Mouse (Mus musculus) heart, embryonic 16.5 days (tissue): ENCODE measurements around the gene Tmcc3. TPM values are rescaled to one million over a fixed set of nuclear protein-coding genes. Genes with fewer than 3 reads are reported as not detected.

Experiments
- ATAC-seq: fragments of 200-750 bp; cut with Nextera tagmentation; replicated peaks from 2 replicates; pipeline ENCODE4 v1.8.0; 2017; ENCODE audit warnings: moderate number of reproducible peaks; ENCODE audit not compliant: insufficient read depth, low FRiP score; ENCODE audit errors: extremely low read depth
- H3K27ac ChIP-seq: fragments of 300-500 bp; sonication (generic); 2 replicates; pipeline ENCODE4 v1.5.1; 2014; ENCODE audit warnings: mild to moderate bottlenecking, low read length, control low read depth, moderate library complexity
- H3K27me3 ChIP-seq: fragments of 300-500 bp; sonication (generic); 2 replicates; pipeline ENCODE4 v1.6.1; 2014; ENCODE audit warnings: low read length, mixed read lengths; ENCODE audit not compliant: control insufficient read depth, insufficient read depth
- H3K36me3 ChIP-seq: fragments of 300-500 bp; sonication (generic); 2 replicates; pipeline ENCODE4 v1.6.1; 2014; ENCODE audit not compliant: control insufficient read depth, insufficient read depth
- H3K4me1 ChIP-seq: fragments of 300-500 bp; sonication (generic); 2 replicates; pipeline ENCODE4 v1.6.1; 2014; ENCODE audit warnings: low read length, mixed read lengths; ENCODE audit not compliant: control insufficient read depth, insufficient read depth
- H3K4me2 ChIP-seq: fragments of 300-500 bp; sonication (generic); 2 replicates; pipeline ENCODE4 v1.6.1; 2014; ENCODE audit warnings: low read depth, mild to moderate bottlenecking, control low read depth, low read length
- H3K4me3 ChIP-seq: fragments of 300-500 bp; sonication (generic); 2 replicates; pipeline ENCODE4 v1.5.1; 2014; ENCODE audit warnings: mild to moderate bottlenecking, control low read depth, low read length
- H3K9ac ChIP-seq: fragments of 300-500 bp; sonication (generic); 2 replicates; pipeline ENCODE4 v1.6.1; 2014; ENCODE audit warnings: low read length, control low read depth
- H3K9me3 ChIP-seq: fragments of 300-500 bp; sonication (generic); replicated peaks from 2 replicates; pipeline ENCODE4 v1.6.1; 2016; ENCODE audit warnings: low read length; ENCODE audit not compliant: control insufficient read depth
- WGBS: fragments of 180-500 bp; shearing (Covaris S2); extraction: QIAGEN DNeasy Blood & Tissue Kit; methylation state at CpG from one replicate; pipeline ENCODE4 v1.1.7; 2014; 5-methylcytosine and 5-hydroxymethylcytosine counted together
- polyA plus RNA-seq: library from polyadenylated mRNA; unstranded; fragments of >200 nt; fragmentation: Nextera tagmentation; extraction: Ambion mirVana; gene quantifications from 2 replicates; pipeline ENCODE4 v1.2.1, GENCODE M21; 2015

Gene Tmcc3
- polyA plus RNA-seq, 1 experiment from 2014 or later, result 11.4 TPM

DNA sequence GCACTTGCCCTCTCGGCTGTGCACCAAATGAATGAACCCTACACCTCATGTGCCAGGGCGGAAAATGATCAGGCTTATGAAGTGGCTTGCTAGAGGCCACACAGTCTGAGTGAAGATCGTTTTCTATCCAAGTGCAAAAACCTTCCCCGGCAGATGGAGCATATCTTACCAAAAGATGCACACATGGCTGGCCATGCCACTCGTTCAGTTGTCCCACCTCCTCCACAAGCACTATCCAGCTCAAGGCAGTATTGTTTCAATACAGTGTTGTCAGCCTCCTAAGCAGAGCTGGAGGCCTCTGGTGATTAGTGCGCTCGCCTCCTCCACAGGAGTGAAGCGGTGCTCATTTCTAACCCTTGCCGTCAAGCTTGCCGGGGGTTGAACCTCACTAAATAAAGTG lies 66.1 kb downstream of the Tmcc3 start:
- peak overlapping the region; percentile 53 for H3K4me2 ChIP-seq
- peaks cover 5% of the 10 kb centered on the region for H3K9me3 ChIP-seq
- no peaks in the 10 kb centered on the region for H3K36me3 ChIP-seq
- peak overlapping the region; percentile 6; the same call in 1 of the 2 replicates for H3K9ac ChIP-seq
- no peak for ATAC-seq
- WGBS, result 63% methylated on average over 10 of the region's 10 CpGs
- peaks cover 2% of the 10 kb centered on the region; the same call in 1 of the 2 replicates for H3K4me1 ChIP-seq
- no peak overlapping the region for H3K27ac ChIP-seq
- H3K27me3 ChIP-seq, result no peaks in the 10 kb centered on the region
- H3K4me3 ChIP-seq, result peak overlapping the region; percentile 36

DNA sequence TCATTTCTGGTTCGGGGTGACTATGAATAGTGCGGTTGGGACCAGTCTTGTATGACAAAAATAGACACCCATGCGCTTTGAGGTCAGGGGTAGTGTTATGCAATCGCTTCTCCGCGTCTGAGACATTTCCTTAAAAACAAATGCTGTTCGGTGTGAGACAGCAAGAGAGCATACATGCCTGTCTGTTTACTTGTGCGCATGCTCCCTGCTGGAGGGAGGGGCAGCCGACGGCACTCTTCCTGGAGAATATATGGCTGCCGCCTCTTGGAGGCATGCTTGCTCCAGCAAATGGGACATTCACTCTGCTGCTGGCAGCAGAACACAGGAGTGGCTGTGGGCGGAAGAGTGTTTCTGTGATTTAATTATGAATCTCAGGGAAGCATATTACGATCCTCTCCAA lies 66.6 kb downstream of the Tmcc3 start:
- ATAC-seq, result peak; percentile 73
- H3K27me3 ChIP-seq, result no peaks in the 10 kb centered on the region

DNA sequence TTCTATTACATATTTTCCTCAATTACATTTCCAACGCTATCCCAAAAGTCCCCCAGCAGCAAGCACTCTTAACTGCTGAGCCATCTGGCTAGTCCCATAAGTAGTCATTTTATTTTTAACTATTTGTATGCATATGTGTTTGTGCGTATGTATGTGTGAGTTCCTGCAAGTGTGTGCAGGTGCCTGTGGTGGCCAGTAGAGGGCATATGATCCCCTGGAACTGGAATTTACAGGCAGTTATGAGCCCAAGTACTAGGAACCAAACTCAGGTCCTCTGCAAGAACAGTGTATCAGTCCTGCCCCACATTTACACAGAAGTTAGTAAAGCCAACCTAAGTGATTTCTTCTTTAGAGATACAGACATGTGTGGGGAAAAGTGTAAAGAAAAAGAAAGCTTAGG lies 68.3 kb downstream of the Tmcc3 start:
- no peak for ATAC-seq
- 92% methylated on average over 2 of the region's 2 CpGs for WGBS

More for the DNA sequence above, 66.6 kb downstream of the Tmcc3 start:
- 39% methylated on average over 13 of the region's 13 CpGs for WGBS
- no peak overlapping the region for H3K27ac ChIP-seq
- H3K9me3 ChIP-seq, result peaks cover 5% of the 10 kb centered on the region
- peaks cover 2% of the 10 kb centered on the region; the same call in 1 of the 2 replicates for H3K4me1 ChIP-seq
- H3K4me2 ChIP-seq, result peak overlapping the region; percentile 53
- H3K36me3 ChIP-seq, result no peaks in the 10 kb centered on the region
- peak overlapping the region; percentile 36 for H3K4me3 ChIP-seq
- H3K9ac ChIP-seq, result peak overlapping the region; percentile 6; the same call in 1 of the 2 replicates

DNA sequence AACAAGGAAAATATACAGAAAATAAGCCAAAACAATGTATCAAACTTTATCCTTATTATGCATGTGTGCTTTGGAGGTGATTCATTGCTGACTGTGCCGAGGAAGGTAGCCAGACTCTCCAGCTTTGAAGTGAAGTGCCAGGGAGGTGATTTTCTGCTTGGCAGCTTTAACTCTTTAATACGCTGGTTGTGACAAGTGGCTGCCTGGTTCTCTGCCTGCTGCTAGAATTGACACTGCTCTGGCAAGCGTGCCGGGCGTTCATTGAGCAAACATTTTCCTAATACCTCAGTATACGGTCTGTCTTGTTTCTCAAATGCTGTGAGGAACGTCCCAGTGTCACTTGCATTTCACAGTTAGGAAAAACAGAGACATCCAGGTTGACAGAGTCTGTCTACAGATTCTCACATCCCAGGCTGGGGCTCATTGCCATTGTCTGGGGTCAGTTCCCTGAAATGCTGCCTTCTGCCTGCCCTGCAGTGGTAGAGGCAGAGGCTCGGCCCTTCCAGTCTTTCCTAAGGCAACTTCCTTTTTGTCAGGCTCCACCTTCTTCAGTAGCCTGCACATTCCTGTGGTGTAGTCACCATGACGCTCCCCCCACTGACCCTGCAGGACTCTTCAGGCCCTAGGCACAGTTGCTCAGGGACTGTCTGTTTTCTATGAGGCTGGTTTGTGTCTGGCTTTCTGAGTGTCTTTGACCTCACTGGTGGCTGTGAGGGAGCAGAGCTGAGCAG lies 69.1 kb downstream of the Tmcc3 start:
- no peaks in the 10 kb centered on the region for H3K36me3 ChIP-seq
- H3K4me3 ChIP-seq, result no peak overlapping the region
- no peak overlapping the region for H3K4me2 ChIP-seq
- no peaks in the 10 kb centered on the region for H3K27me3 ChIP-seq
- no peak overlapping the region for H3K9ac ChIP-seq
- H3K9me3 ChIP-seq, result peaks cover 10% of the 10 kb centered on the region
- ATAC-seq, result no peak
- no peak overlapping the region for H3K27ac ChIP-seq
- WGBS, result 65% methylated on average over 9 of the region's 9 CpGs
- peaks cover 2% of the 10 kb centered on the region; the same call in 1 of the 2 replicates for H3K4me1 ChIP-seq

More for the DNA sequence above, 68.3 kb downstream of the Tmcc3 start:
- no peaks in the 10 kb centered on the region for H3K36me3 ChIP-seq
- peaks cover 5% of the 10 kb centered on the region for H3K9me3 ChIP-seq
- no peak overlapping the region for H3K27ac ChIP-seq
- H3K27me3 ChIP-seq, result no peaks in the 10 kb centered on the region
- no peak overlapping the region for H3K4me3 ChIP-seq
- H3K9ac ChIP-seq, result no peak overlapping the region
- no peak overlapping the region for H3K4me2 ChIP-seq
- peaks cover 2% of the 10 kb centered on the region; the same call in 1 of the 2 replicates for H3K4me1 ChIP-seq

DNA sequence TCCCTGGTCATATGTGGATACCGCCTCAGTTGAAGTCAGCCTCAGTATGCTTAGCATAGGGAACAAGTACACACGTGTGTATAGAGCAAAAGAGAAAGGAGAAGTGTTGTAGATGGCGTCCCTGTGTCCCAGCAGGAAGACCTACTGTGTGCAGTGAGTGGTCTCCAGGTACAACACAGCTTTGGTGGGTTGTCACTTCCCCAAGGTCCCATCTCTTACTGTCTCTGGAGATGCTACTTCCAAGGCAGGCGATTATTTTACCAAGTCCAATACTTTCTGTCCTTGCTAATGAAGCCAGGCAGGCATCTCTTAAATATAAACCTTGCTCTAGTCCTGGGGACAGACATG lies 69.6 kb downstream of the Tmcc3 start:
- Histone ChIP-seq H3K4me3 (no peak overlapping the region), H3K27me3 (no peaks in the 10 kb centered on the region), H3K9me3 (peaks cover 10% of the 10 kb centered on the region), H3K4me1 (peaks cover 2% of the 10 kb centered on the region; the same call in 1 of the 2 replicates), H3K27ac (no peak overlapping the region), H3K36me3 (no peaks in the 10 kb centered on the region), H3K9ac (no peak overlapping the region), H3K4me2 (no peak overlapping the region)
- 73% methylated on average over 4 of the region's 4 CpGs for WGBS
- no peak for ATAC-seq

DNA sequence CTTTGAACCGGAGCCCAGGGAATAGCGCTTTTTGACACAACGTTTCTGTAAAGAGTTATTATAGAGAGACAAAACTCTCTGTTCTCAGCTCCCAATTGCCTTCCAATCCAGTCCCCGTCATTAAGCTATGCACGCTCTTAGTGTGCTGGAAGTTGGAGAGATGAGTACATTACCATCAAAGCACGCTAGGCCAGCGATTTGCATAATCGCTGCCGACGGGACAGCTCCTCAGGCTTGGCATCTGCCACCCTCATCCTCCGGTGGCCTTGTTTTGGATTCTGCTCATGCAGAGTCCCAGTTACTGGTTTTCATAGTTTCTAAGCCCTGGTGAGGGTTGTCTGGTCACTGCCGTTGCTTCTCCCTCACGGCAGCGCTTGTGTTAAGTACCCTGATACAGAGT lies 70.9 kb downstream of the Tmcc3 start:
- Histone ChIP-seq H3K27me3 (no peaks in the 10 kb centered on the region), H3K4me3 (no peak overlapping the region), H3K9me3 (peaks cover 10% of the 10 kb centered on the region), H3K36me3 (no peaks in the 10 kb centered on the region), H3K27ac (no peak overlapping the region), H3K4me2 (no peak overlapping the region), H3K9ac (no peak overlapping the region), H3K4me1 (peaks cover 2% of the 10 kb centered on the region; the same call in 1 of the 2 replicates)
- ATAC-seq, result no peak
- WGBS, result 86% methylated on average over 14 of the region's 14 CpGs

DNA sequence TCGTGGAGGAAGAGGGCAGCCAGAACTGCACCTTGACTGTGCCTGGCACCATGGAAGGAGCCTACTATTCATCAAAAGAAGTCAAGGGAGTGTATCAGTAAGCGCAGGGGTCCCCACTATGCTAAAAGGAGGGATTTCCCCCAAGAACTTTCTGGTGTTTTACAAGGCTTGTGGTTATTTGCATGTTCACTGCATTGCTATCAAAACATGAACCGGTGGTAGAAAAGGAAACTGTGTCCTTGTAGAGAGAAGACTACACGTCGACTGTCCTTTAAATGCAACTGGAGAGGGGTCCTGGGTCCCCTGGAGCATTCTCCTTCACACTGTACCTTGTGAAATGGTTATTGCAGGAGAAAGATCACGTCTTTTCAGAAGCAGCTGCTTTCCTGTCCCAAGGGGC lies 71.8 kb downstream of the Tmcc3 start:
- Histone ChIP-seq H3K27ac (no peak overlapping the region), H3K9ac (no peak overlapping the region), H3K36me3 (no peaks in the 10 kb centered on the region), H3K4me3 (no peak overlapping the region), H3K9me3 (peaks cover 10% of the 10 kb centered on the region), H3K27me3 (no peaks in the 10 kb centered on the region), H3K4me2 (no peak overlapping the region), H3K4me1 (no peaks in the 10 kb centered on the region)
- ATAC-seq, result no peak
- WGBS, result 77% methylated on average over 6 of the region's 6 CpGs

DNA sequence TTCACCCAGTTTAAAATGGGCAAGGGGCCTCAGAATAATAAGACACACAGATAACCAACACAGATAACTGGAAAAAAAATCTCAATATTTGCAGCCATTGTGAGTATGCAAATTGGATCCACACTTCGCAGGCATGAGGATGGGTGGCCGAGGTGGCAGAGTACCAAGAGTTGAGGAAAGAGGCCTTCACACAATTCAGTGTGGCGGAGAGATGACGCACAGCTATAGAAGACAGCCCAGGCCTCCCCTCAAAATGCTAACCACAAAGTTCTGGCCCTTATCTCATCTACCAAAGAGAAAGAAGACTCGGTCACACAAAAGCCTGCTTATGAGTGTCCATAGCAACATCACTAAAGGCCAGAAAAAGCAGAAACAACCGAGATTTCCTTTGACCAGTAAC lies 77.5 kb downstream of the Tmcc3 start:
- Histone ChIP-seq H3K4me1 (no peaks in the 10 kb centered on the region), H3K9me3 (peaks cover 5% of the 10 kb centered on the region), H3K9ac (no peak overlapping the region), H3K27me3 (no peaks in the 10 kb centered on the region), H3K4me2 (no peak overlapping the region), H3K27ac (no peak overlapping the region), H3K36me3 (no peaks in the 10 kb centered on the region), H3K4me3 (no peak overlapping the region)
- no peak for ATAC-seq
- WGBS, result 77% methylated on average over 6 of the region's 6 CpGs

DNA sequence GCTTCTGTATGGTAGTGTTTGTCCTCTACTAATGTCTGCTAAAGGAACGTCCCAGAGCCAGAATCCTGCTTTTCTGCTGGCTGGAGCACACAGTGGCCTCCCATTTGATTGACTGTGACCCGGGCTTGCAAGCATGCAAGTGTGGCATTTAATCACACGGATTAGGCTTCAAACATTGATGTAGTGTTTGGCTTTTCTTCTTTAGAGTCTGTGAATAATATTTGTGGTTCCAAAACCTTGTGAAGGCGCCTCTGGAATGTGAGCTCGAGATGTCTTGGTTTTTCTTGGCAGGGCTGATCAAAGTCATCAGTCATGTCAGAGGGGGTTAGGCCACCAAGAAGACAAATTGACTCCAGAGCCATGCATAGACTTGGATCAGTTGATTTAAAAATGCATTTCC lies 79.3 kb downstream of the Tmcc3 start:
- Histone ChIP-seq H3K4me2 (no peak overlapping the region), H3K4me1 (no peaks in the 10 kb centered on the region), H3K27me3 (no peaks in the 10 kb centered on the region), H3K27ac (no peak overlapping the region), H3K9me3 (no peaks in the 10 kb centered on the region), H3K36me3 (no peaks in the 10 kb centered on the region), H3K9ac (no peak overlapping the region), H3K4me3 (no peak overlapping the region)
- no peak; the same call in 1 of the 2 replicates for ATAC-seq
- WGBS, result 63% methylated on average over 5 of the region's 5 CpGs
